Mouse (Mus musculus) megakaryocyte, embryonic 14.5 days (primary cell): Measurements from ENCODE around the gene Mettl21a.

Experiments
- FLI1 ChIP-seq: IDR thresholded peaks from 2 replicates; pipeline ENCODE4 v1.6.1; 2012; ENCODE audit warnings: low read length, inconsistent platforms, mixed read lengths
- GATA1 ChIP-seq: IDR thresholded peaks from 3 replicates; pipeline ENCODE4 v1.6.1; 2012; ENCODE audit warnings: mixed read lengths, low read length, inconsistent platforms, borderline replicate concordance

- TF ChIP-seq FLI1 (no peak), GATA1 (no peak)
Measured at GRCm38 (mm10) chr1:64614801-64615345, 2.2 kb downstream of the Mettl21a start.
